Mouse (Mus musculus) neural tube, embryonic 15.5 days (tissue): ENCODE results near the gene Pnpla5. TPM values are rescaled to one million over a fixed set of nuclear protein-coding genes. Genes with fewer than 3 reads are reported as not detected.
"Not testable (repeated sequence)": the region's sequence is repeated elsewhere in the genome, so short reads cannot be mapped to it uniquely, and the experiment has no call there.

Experiments used
- ATAC-seq: fragments of 200-750 bp; cut with Nextera tagmentation; 2 replicates; pipeline ENCODE4 v1.8.0; 2017; ENCODE audit warnings: mild to moderate bottlenecking, moderate TSS enrichment, moderate library complexity; ENCODE audit not compliant: low FRiP score
- H3K27ac ChIP-seq: fragments of 300-500 bp; sonication (generic); replicated peaks from 2 replicates; pipeline ENCODE4 v1.5.1; 2015; ENCODE audit warnings: mild to moderate bottlenecking, inconsistent platforms
- H3K27me3 ChIP-seq: fragments of 300-500 bp; sonication (generic); replicated peaks from 2 replicates; pipeline ENCODE4 v1.6.1; 2015; ENCODE audit warnings: inconsistent platforms
- H3K36me3 ChIP-seq: fragments of 300-500 bp; sonication (generic); 2 replicates; pipeline ENCODE4 v1.6.1; 2015; ENCODE audit warnings: inconsistent platforms
- H3K4me1 ChIP-seq: fragments of 300-500 bp; sonication (generic); 2 replicates; pipeline ENCODE4 v1.6.1; 2015; ENCODE audit warnings: inconsistent platforms
- H3K4me2 ChIP-seq: fragments of 300-500 bp; sonication (generic); 2 replicates; pipeline ENCODE4 v1.6.1; 2015; ENCODE audit warnings: inconsistent platforms, mild to moderate bottlenecking, moderate library complexity
- H3K4me3 ChIP-seq: fragments of 300-500 bp; sonication (generic); replicated peaks from 2 replicates; pipeline ENCODE4 v1.5.1; 2015; ENCODE audit warnings: mild to moderate bottlenecking, inconsistent platforms
- H3K9ac ChIP-seq: fragments of 300-500 bp; sonication (generic); replicated peaks from 2 replicates; pipeline ENCODE4 v1.6.1; 2015; ENCODE audit warnings: mild to moderate bottlenecking, inconsistent platforms
- H3K9me3 ChIP-seq: fragments of 300-500 bp; sonication (generic); replicated peaks from 2 replicates; pipeline ENCODE4 v1.6.1; 2016; ENCODE audit warnings: inconsistent platforms
- WGBS: fragments of 180-500 bp; shearing (Covaris S2); methylation state at CpG from one replicate; pipeline ENCODE4 v1.1.7; 2015; ENCODE audit warnings: mixed read lengths; 5-methylcytosine and 5-hydroxymethylcytosine counted together
- polyA plus RNA-seq: library from polyadenylated mRNA; unstranded; fragments of >200 nt; fragmentation: Nextera tagmentation; extraction: Ambion mirVana; gene quantifications from 2 replicates; pipeline ENCODE4 v1.2.1, GENCODE M21; 2015

Pnpla5 gene
- not detected in 2 replicates for polyA plus RNA-seq

DNA sequence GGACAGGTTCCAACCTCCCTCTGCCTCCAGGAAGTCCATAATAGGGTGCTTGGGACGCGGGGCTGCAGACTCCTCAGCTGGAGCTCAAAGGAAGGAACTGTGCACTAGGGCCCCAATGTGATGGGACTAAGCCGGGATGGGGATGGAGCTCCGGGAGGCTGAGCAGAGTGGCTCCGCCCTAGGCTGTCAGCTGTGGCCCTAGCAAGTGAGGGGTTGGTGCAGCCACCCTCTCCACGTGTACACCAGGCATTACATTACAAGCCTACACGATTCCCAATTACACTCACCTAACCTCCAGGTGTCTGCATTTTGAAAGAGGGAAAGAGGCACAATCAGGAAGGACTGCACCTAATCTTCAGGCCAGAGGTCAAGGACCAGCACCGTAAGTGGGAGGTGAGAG, at the start of gene Pnpla5:
Gene Pnpla5 (minus strand): TSS at position 101 of the 400 bp plus-strand sequence.
- 77% methylated on average over 8 of the region's 8 CpGs for WGBS
- no peak within 1 kb of the TSS for H3K9ac ChIP-seq
- no peak within 1 kb of the TSS for H3K27ac ChIP-seq
- no peak for ATAC-seq
- no peaks in the 10 kb centered on the region for H3K36me3 ChIP-seq
- H3K4me3 ChIP-seq = no peak within 1 kb of the TSS
- H3K4me1 ChIP-seq = no peaks in the 10 kb centered on the region
- H3K27me3 ChIP-seq = no peaks in the 10 kb centered on the region
- H3K4me2 ChIP-seq = no peak within 1 kb of the TSS
- no peaks in the 10 kb centered on the region for H3K9me3 ChIP-seq

DNA sequence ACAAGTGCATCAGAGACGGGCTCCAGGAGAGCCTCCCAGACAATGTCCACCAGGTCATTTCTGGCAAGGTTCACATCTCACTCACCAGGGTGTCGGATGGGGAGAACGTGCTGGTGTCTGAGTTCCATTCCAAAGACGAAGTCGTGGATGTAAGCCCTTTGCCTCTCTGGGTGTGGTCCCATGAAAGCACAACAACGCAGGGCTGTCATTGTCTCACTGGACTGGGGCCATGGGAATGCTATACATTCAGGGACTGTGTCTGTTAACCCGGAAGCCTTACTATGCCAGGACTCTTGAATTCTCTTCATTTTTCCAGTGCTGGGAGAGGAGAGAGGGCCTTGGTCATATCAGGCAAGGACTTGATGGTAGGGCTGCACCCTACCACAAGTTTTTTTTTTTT, 48.2 kb upstream of the Pnpla5 start:
- no peaks in the 10 kb centered on the region for H3K27me3 ChIP-seq
- ATAC-seq = no peak
- H3K9ac ChIP-seq = no peak overlapping the region
- no peak overlapping the region for H3K4me3 ChIP-seq
- H3K27ac ChIP-seq = no peak overlapping the region
- no peaks in the 10 kb centered on the region for H3K9me3 ChIP-seq
- peaks cover 29% of the 10 kb centered on the region for H3K4me1 ChIP-seq
- 91% methylated on average over 7 of the region's 7 CpGs for WGBS
- no peak overlapping the region for H3K4me2 ChIP-seq
- 0 out of 2 replicates have a peak, but pooled peaks cover 2% of the 10 kb centered on the region for H3K36me3 ChIP-seq

GRCm38 (mm10) chr15:84169511-84169910, 46.5 kb upstream of the Pnpla5 start:
- Histone ChIP-seq H3K27ac (no peak overlapping the region), H3K4me1 (peaks cover 29% of the 10 kb centered on the region), H3K9ac (no peak overlapping the region), H3K9me3 (no peaks in the 10 kb centered on the region), H3K4me2 (peak overlapping the region; percentile 76), H3K4me3 (no peak overlapping the region), H3K36me3 (no peaks in the 10 kb centered on the region), H3K27me3 (no peaks in the 10 kb centered on the region)
- no peak for ATAC-seq
- WGBS = 65% methylated on average over 1 of the region's 1 CpGs

GRCm38 (mm10) chr15:84168170-84169161, 45.5 kb upstream of the Pnpla5 start:
- no peaks in the 10 kb centered on the region for H3K9me3 ChIP-seq
- no peaks in the 10 kb centered on the region for H3K27me3 ChIP-seq
- peak overlapping the region; percentile 55 for H3K4me3 ChIP-seq
- ATAC-seq = peak; percentile 40
- peak overlapping the region; percentile 55 for H3K9ac ChIP-seq
- no peaks in the 10 kb centered on the region for H3K36me3 ChIP-seq
- WGBS = 1% methylated on average over 28 of the region's 28 CpGs
- H3K4me1 ChIP-seq = peaks cover 29% of the 10 kb centered on the region
- peak overlapping the region; percentile 88 for H3K27ac ChIP-seq
- H3K4me2 ChIP-seq = peak overlapping the region; percentile 76

- Histone ChIP-seq H3K27me3 (no peaks in the 10 kb centered on the region), H3K4me2 (peak within 1 kb of the TSS; percentile 76), H3K9ac (peak within 1 kb of the TSS; percentile 55), H3K4me1 (peaks cover 29% of the 10 kb centered on the region), H3K27ac (peak within 1 kb of the TSS; percentile 88), H3K36me3 (no peaks in the 10 kb centered on the region), H3K9me3 (no peaks in the 10 kb centered on the region), H3K4me3 (peak within 1 kb of the TSS; percentile 55)
- WGBS = under 1% methylated on average over 28 of the region's 28 CpGs
- peak; percentile 97 for ATAC-seq
Observed at GRCm38 (mm10) chr15:84167600-84167999, 44.6 kb upstream of the Pnpla5 start, which contains the start of gene Pnpla3. Pnpla3 (plus strand) TSS chr15:84167837.

GRCm38 (mm10) chr15:84166818-84167217, 43.8 kb upstream of the Pnpla5 start:
- 67% methylated on average over 6 of the region's 6 CpGs for WGBS
- Histone ChIP-seq H3K9ac (no peak overlapping the region), H3K27me3 (no peaks in the 10 kb centered on the region), H3K4me2 (peak overlapping the region; percentile 76), H3K4me3 (peak overlapping the region; percentile 55; the same call in 1 of the 2 replicates), H3K27ac (peak overlapping the region; percentile 88), H3K9me3 (no peaks in the 10 kb centered on the region), H3K4me1 (peaks cover 29% of the 10 kb centered on the region), H3K36me3 (no peaks in the 10 kb centered on the region)
- no peak; the same call in 1 of the 2 replicates for ATAC-seq

DNA sequence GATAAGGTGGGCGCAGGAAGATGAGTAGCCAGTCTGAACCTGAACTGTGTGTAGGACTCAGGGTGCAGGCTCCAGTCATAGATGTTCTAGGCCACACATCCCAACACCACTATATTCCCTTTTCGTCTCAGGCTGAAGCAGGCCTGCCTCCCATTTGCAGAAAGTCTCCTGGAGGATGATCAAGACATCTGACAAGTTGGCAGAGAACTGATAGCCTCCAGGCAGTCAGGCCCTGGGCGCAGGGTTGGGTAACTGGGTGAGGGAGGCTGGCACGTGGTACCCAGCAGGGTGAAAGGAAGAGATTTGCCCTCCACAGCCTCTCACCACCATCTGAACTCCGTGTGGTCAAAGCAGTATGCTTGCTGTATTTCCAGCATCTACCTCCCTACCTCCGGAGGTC, 38.9 kb upstream of the Pnpla5 start:
- Histone ChIP-seq H3K4me3 (no peak overlapping the region), H3K4me1 (peaks cover 2% of the 10 kb centered on the region), H3K9ac (no peak overlapping the region), H3K27me3 (no peaks in the 10 kb centered on the region), H3K36me3 (no peaks in the 10 kb centered on the region), H3K27ac (no peak overlapping the region), H3K9me3 (no peaks in the 10 kb centered on the region), H3K4me2 (no peak overlapping the region)
- WGBS = 88% methylated on average over 6 of the region's 6 CpGs
- ATAC-seq = no peak

GRCm38 (mm10) chr15:84157530-84157929, 34.6 kb upstream of the Pnpla5 start:
- 85% methylated on average over 6 of the region's 6 CpGs for WGBS
- not testable (repeated sequence) for H3K27ac ChIP-seq, H3K4me3 ChIP-seq, ATAC-seq, H3K9me3 ChIP-seq, H3K36me3 ChIP-seq, H3K4me1 ChIP-seq, H3K27me3 ChIP-seq, H3K9ac ChIP-seq, H3K4me2 ChIP-seq

DNA sequence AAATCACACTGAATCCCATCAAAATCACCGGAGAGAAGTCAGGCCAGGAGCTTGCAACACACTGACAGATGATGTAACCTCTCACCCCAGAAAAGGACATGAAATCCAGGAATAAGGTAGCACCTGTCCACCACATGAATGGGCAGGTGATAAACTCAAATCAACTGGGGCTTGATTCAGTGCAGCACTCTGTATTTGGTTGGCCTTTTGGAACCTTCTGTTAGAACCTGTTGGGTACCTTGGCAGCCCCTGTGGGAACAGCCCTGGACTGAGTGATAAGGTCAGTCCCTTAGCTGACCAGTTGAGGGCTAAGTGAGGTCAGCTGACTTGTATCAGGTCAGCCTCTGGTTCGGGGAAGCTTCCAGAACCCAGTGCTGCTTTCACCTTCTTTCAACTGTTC, 33.2 kb upstream of the Pnpla5 start:
- no peak for ATAC-seq
- H3K36me3 ChIP-seq = no peaks in the 10 kb centered on the region
- no peak overlapping the region for H3K27ac ChIP-seq
- H3K4me3 ChIP-seq = no peak overlapping the region
- H3K27me3 ChIP-seq = no peaks in the 10 kb centered on the region
- 95% methylated on average over 2 of the region's 2 CpGs for WGBS
- no peaks in the 10 kb centered on the region for H3K4me1 ChIP-seq
- no peaks in the 10 kb centered on the region for H3K9me3 ChIP-seq
- no peak overlapping the region for H3K9ac ChIP-seq
- no peak overlapping the region for H3K4me2 ChIP-seq

DNA sequence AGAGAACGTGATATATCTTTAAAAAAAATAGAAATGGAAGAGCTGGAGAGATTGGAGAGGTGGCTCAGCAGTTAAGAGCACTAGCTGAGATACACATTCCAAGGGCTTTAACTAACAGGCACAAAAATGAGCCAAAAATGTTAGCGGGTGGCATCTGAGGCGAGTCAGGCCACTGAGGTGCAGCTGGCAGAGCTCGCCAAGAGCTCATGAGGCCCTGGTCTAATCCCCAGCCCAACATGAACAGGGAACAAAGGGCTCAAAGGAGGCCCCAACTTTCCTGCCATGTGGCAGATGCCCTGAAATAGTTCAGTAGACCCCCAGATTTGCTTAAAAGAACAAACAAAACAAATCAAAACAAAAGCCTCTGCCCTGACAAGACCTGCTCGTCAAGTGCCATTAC, 18.0 kb upstream of the Pnpla5 start:
- Histone ChIP-seq H3K27ac (no peak overlapping the region), H3K4me1 (0 out of 2 replicates have a peak, but pooled peaks cover 2% of the 10 kb centered on the region), H3K4me2 (no peak overlapping the region), H3K4me3 (no peak overlapping the region), H3K9me3 (no peaks in the 10 kb centered on the region), H3K9ac (no peak overlapping the region), H3K36me3 (no peaks in the 10 kb centered on the region), H3K27me3 (no peaks in the 10 kb centered on the region)
- no peak for ATAC-seq
- 77% methylated on average over 5 of the region's 5 CpGs for WGBS

DNA sequence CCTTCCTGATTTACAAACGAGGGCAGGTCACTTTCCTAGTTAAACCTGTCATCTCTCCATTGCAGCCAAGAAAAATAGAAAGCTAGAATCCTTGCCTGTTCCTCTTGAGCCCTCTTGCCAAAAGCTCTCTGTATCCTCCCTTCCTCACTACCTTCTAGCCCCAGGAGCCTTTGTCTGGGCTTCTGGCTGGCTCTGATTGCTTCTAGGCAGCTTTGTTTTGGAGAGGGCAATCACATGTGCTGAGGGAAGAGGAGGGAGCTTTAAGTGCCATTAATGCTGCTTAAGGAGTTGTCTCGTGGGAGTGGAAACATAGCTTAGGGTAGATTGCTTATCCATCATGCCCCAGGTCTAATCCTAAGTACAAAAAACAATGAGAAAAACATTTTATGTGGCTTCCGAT, 17.1 kb upstream of the Pnpla5 start:
- Histone ChIP-seq H3K27me3 (no peaks in the 10 kb centered on the region), H3K36me3 (no peaks in the 10 kb centered on the region), H3K4me3 (no peak overlapping the region), H3K27ac (no peak overlapping the region), H3K9me3 (no peaks in the 10 kb centered on the region), H3K9ac (no peak overlapping the region), H3K4me1 (0 out of 2 replicates have a peak, but pooled peaks cover 2% of the 10 kb centered on the region), H3K4me2 (no peak overlapping the region)
- WGBS = 54% methylated on average over 3 of the region's 3 CpGs
- no peak for ATAC-seq

GRCm38 (mm10) chr15:84139592-84140005, 16.6 kb upstream of the Pnpla5 start:
- Histone ChIP-seq H3K9me3 (no peaks in the 10 kb centered on the region), H3K9ac (no peak overlapping the region), H3K27ac (no peak overlapping the region), H3K36me3 (no peaks in the 10 kb centered on the region), H3K27me3 (no peaks in the 10 kb centered on the region), H3K4me2 (no peak overlapping the region), H3K4me1 (0 out of 2 replicates have a peak, but pooled peaks cover 2% of the 10 kb centered on the region), H3K4me3 (no peak overlapping the region)
- no peak for ATAC-seq
- WGBS = 91% methylated on average over 5 of the region's 5 CpGs
